Mouse (Mus musculus) brain, embryonic 14.5 days (tissue): ENCODE measurements at regions not wholly inside any gene's neighbourhood (a gene's known extent, or its start where the extent isn't known, plus 50 kb on each side); places are given as distances from the start of the nearest gene placed in this dataset.

Experiments
- DNase-seq: peaks from one replicate; pipeline ENCODE4 v3.0.0-alpha.2; 2011; ENCODE audit warnings: low read depth
- CTCF ChIP-seq: fragments of 200-500 bp; IDR thresholded peaks from 2 replicates; pipeline ENCODE4 v1.5.1; 2012; ENCODE audit warnings: inconsistent platforms, mild to moderate bottlenecking, moderate library complexity, borderline replicate concordance; ENCODE audit not compliant: insufficient read depth, insufficient read length; ENCODE audit errors: extremely low read depth
- POLR2A ChIP-seq: fragments of 200-500 bp; IDR thresholded peaks from 2 replicates; pipeline ENCODE4 v1.6.1; 2012; ENCODE audit warnings: mild to moderate bottlenecking, inconsistent platforms, borderline replicate concordance; ENCODE audit not compliant: poor library complexity, insufficient read depth, insufficient read length, severe bottlenecking; ENCODE audit errors: extremely low read depth

DNA sequence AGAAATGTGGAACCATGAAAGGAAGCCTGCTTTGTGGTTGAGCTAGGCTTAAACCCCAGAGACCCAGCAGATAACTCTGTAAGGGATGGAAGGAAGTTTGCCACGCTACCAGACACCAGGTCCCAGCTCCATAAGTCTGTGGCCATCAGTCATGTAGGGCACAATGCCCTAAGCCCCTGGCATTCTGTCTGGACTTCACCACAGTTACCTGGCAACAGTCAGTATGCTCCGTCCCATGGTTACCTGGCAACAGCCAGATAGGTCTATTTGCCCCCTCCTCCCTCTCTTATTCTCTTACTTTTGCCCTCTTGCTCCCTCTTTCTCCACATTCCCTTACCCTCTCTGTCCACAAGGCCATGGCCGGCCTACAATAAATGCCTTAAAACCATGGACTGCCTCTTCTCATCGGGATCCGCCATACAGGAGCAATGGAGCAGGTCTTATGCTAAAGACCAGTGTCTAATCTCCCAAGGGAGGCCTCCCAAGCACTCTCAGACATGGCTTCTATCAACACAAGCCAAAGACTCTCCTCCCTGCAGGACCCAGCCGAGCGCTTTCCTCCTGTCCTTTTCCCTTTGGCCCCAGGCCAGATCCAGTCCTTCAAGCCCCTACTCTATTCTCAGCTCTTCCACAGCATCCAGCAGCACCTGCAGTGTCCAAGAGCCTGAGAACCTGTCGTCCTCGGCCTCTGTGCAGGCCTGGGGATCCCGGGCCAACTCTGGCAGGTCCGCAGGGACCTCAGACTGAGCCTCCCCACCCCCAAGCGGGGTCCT, 66.3 kb upstream of the Usp38 start:
- TF ChIP-seq POLR2A, result no peak
- no peak for TF ChIP-seq CTCF
- DNase-seq, result no peak

DNA sequence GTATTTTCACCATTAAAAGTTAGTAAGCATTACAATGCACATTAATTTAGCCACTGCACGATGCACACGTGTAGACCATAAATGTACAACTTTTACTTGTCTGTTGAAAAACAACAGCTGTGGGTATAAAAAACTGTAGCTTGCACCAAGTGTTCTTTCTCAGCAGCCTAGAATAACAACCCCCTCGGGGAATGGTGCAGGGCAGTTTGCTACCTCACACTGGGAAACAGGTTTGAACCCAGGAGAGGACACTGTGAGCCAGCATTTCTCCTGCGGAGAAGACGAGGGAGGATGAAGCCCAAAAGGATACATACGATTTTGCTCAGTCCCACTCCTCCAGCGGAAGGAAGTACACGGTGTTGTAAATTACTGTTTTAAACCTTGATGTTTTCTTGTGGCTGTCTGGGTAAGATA, 65.2 kb upstream of the Usp38 start:
- no peak for DNase-seq
- no peak for TF ChIP-seq POLR2A
- no peak for TF ChIP-seq CTCF

DNA sequence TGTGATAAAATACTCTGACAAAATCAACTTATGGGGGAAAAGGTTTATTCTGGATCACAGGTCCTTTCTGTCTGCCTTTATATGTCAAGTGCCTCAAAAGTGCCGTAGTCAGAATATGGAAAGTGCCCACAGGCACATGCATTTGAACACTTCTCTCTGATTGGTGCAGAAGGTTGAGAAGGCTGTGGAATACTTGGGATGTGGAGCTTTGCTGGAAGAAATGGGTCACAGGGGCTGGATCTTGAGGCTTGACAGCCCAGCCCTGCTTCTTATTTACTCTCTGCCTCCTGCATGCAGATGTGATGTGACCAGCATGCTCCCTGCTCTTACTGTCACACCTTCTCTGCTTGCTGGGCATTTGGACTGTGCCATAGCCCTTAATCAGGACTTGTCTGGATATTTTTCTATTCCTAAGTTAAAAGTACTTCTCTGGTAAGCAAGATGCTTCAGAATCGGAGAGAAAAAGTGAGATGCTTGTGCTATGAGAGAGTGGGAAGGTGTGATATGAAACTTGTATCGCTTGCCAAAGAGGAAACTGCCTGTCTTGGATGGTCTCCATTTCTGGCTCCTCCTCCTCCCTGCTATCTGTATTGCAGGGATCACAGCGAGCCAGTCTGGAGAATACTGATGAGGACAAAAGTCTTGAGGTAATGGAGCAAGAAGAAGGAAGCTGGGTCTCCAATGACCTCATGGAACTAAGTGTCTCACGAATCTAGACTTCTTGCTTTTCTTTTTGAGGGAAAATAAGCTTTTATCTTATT, 54.5 kb upstream of the Usp38 start:
- peak; percentile 37 for DNase-seq

DNA sequence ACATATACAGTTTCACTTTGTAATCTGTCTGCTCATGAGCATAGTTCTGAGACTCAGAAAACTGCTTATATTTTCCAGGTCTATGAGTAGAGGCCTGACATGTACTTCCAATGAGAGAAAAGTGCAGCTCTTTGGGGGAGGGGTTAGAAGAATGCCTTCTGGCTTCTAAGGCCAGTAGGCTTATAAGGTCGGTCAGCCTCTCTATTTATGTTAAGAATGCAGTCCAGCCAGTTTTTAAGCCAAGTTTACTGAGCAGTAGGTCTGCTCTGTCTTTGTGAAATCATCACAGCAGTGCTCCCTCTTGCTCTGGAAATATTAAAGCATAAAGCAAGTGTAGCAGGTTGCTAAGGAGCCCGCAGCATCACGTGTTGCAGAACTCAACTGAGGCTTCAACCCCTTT, 53.8 kb upstream of the Usp38 start:
- no peak for DNase-seq

More for the DNA sequence above, 54.5 kb upstream of the Usp38 start:
- TF ChIP-seq CTCF (no peak), POLR2A (no peak)

DNA sequence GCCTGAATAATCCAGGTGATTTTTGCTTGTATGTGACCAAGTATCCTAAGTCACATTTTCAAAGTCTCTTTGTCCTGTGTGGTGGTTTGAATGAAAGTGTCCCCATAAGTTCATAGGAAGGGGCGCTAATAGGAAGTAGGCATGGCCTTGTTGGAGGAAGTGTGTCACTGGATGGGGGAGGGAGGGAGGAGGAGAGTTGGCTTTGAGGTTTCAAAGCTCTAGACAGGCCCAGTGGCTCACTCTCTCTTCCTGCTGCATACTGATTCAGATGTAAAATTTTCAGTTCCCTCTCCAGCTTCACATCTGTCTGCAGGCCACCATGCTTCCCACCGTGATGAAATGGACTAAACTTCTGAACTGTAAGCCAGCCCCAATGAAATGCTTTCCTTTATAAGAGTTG, 52.0 kb upstream of the Usp38 start:
- DNase-seq, result no peak
- TF ChIP-seq CTCF, result no peak

More for the DNA sequence above, 53.8 kb upstream of the Usp38 start:
- no peak for TF ChIP-seq CTCF
- TF ChIP-seq POLR2A, result no peak
